Mouse (Mus musculus): ENCODE measurements at regions not wholly inside any gene's neighbourhood (a gene's known extent, or its start where the extent isn't known, plus 50 kb on each side); places are given as distances from the start of the nearest gene placed in this dataset.

- TF ChIP-seq POLR2A (IDR thresholded peaks at IDR 0.05; ENCODE audit: insufficient read depth, low read depth, low read length) (no peak), CTCF (IDR thresholded peaks at IDR 0.05) (no peak)
Measured at GRCm38 (mm10) chr6:107749794-107750193, 220.2 kb downstream of the Lrrn1 start.
